Mouse (Mus musculus): ENCODE data around the gene Espl1.

- TF ChIP-seq CTCF (IDR thresholded peaks at IDR 0.05; ENCODE audit: low read depth, low read length) = no peak
- no peak for TF ChIP-seq TAL1 (conservative IDR thresholded peaks at IDR 0.05; ENCODE audit: low read depth, low read length)
These were observed 6.5 kb downstream of the Espl1 start for GRCm38 (mm10) chr15:102302542-102302941.

All from G1E (cell line).